Mouse (Mus musculus): ENCODE data around the gene Arpc4. TPM values are rescaled to one million over a fixed set of nuclear protein-coding genes. Genes with fewer than 3 reads are reported as not detected.

Gene Arpc4
- polyA plus RNA-seq, 1 experiment: 116 TPM

- DNase-seq (ENCODE audit: low spot score): no peak
Observed at GRCm38 (mm10) chr6:113364518-113365135, 13.3 kb upstream of the Arpc4 start.

GRCm38 (mm10) chr6:113366639-113367038, 11.3 kb upstream of the Arpc4 start:
- no peak for DNase-seq (ENCODE audit: low spot score)

GRCm38 (mm10) chr6:113367574-113367973, 10.3 kb upstream of the Arpc4 start:
- no peak for DNase-seq (ENCODE audit: low spot score)

GRCm38 (mm10) chr6:113368124-113368523, 9.8 kb upstream of the Arpc4 start:
- DNase-seq (ENCODE audit: low spot score): no peak

- no peak for DNase-seq (ENCODE audit: low spot score)
Observed at GRCm38 (mm10) chr6:113368577-113368976, 9.3 kb upstream of the Arpc4 start.

GRCm38 (mm10) chr6:113370194-113370929, 7.6 kb upstream of the Arpc4 start:
- no peak for DNase-seq (ENCODE audit: low spot score)

GRCm38 (mm10) chr6:113373491-113373890, 4.4 kb upstream of the Arpc4 start:
- no peak for DNase-seq (ENCODE audit: low spot score)

GRCm38 (mm10) chr6:113377172-113377495, 781 bp upstream of the Arpc4 start:
- DNase-seq (ENCODE audit: low spot score): no peak

- DNase-seq (ENCODE audit: low spot score): no peak
Observed at GRCm38 (mm10) chr6:113379246-113379645, 1.3 kb downstream of the Arpc4 start.

- no peak for DNase-seq (ENCODE audit: low spot score)
Observed at GRCm38 (mm10) chr6:113380480-113380879, 2.6 kb downstream of the Arpc4 start.

GRCm38 (mm10) chr6:113384351-113384927, 6.5 kb downstream of the Arpc4 start:
- no peak for DNase-seq (ENCODE audit: low spot score)

GRCm38 (mm10) chr6:113385160-113385714, 7.3 kb downstream of the Arpc4 start:
- DNase-seq (ENCODE audit: low spot score): no peak

GRCm38 (mm10) chr6:113386025-113386424, 8.1 kb downstream of the Arpc4 start:
- no peak for DNase-seq (ENCODE audit: low spot score)

GRCm38 (mm10) chr6:113388960-113389359, 11.0 kb downstream of the Arpc4 start, which contains the start of gene Ttll3:
Gene Ttll3, plus strand, starts transcription at chr6:113389260.
- no peak for DNase-seq (ENCODE audit: low spot score)

GRCm38 (mm10) chr6:113390715-113391114, 12.8 kb downstream of the Arpc4 start:
- no peak for DNase-seq (ENCODE audit: low spot score)

GRCm38 (mm10) chr6:113392015-113392386, 14.1 kb downstream of the Arpc4 start:
- DNase-seq (ENCODE audit: low spot score): no peak

GRCm38 (mm10) chr6:113392387-113393071, 14.6 kb downstream of the Arpc4 start:
- peak; percentile 47 for DNase-seq (ENCODE audit: low spot score)

GRCm38 (mm10) chr6:113393951-113394350, 16.0 kb downstream of the Arpc4 start:
- DNase-seq (ENCODE audit: low spot score): no peak

- no peak for DNase-seq (ENCODE audit: low spot score)
Observed at GRCm38 (mm10) chr6:113394811-113395210, 16.9 kb downstream of the Arpc4 start.

- no peak for DNase-seq (ENCODE audit: low spot score)
Observed at GRCm38 (mm10) chr6:113395501-113395900, 17.6 kb downstream of the Arpc4 start.

- DNase-seq (ENCODE audit: low spot score): no peak
Observed at GRCm38 (mm10) chr6:113396270-113397030, 18.5 kb downstream of the Arpc4 start.

GRCm38 (mm10) chr6:113402094-113402493, 24.2 kb downstream of the Arpc4 start:
- no peak for DNase-seq (ENCODE audit: low spot score)
